Mouse (Mus musculus) lung, adult 2 months (tissue): Measurements from ENCODE around the gene Ferd3l. TPM values are rescaled to one million over a fixed set of nuclear protein-coding genes. Genes with fewer than 3 reads are reported as not detected.

Source experiments
- DNase-seq: peaks from one replicate; pipeline ENCODE4 v3.0.0; 2022
- H3K4me1 ChIP-seq: fragments of 200-500 bp; 2 replicates; pipeline ENCODE4 v1.6.1; 2011; ENCODE audit warnings: low read length; ENCODE audit not compliant: control insufficient read depth, insufficient read depth
- H3K4me3 ChIP-seq: fragments of 200-500 bp; replicated peaks from 2 replicates; pipeline ENCODE3; 2011; ENCODE audit warnings: low read depth, mild to moderate bottlenecking, control low read depth, low read length; ENCODE audit errors: extremely low read depth
- CTCF ChIP-seq: fragments of 200-500 bp; IDR thresholded peaks from 2 replicates; pipeline ENCODE4 v1.5.1; 2011; ENCODE audit warnings: mild to moderate bottlenecking, low read length, control low read depth; ENCODE audit not compliant: insufficient read depth
- POLR2A ChIP-seq: fragments of 200-500 bp; IDR thresholded peaks from 2 replicates; pipeline ENCODE4 v1.6.1; 2011; ENCODE audit warnings: low read depth, mild to moderate bottlenecking, control low read depth, low read length, borderline replicate concordance; ENCODE audit errors: extremely low read depth
- WGBS: fragments of 180-500 bp; shearing (Covaris S2); methylation state at CpG from one replicate; pipeline ENCODE4 v1.1.7; 2018; 5-methylcytosine and 5-hydroxymethylcytosine counted together
- polyA plus RNA-seq: library from polyadenylated mRNA; depleted of rRNA; stranded (reverse); fragments of >200 nt; gene quantifications from 2 replicates; pipeline ENCODE4 v1.2.3, GENCODE M21; 2012; rRNA removed

The Ferd3l gene
- polyA plus RNA-seq, 1 experiment = not detected

DNA sequence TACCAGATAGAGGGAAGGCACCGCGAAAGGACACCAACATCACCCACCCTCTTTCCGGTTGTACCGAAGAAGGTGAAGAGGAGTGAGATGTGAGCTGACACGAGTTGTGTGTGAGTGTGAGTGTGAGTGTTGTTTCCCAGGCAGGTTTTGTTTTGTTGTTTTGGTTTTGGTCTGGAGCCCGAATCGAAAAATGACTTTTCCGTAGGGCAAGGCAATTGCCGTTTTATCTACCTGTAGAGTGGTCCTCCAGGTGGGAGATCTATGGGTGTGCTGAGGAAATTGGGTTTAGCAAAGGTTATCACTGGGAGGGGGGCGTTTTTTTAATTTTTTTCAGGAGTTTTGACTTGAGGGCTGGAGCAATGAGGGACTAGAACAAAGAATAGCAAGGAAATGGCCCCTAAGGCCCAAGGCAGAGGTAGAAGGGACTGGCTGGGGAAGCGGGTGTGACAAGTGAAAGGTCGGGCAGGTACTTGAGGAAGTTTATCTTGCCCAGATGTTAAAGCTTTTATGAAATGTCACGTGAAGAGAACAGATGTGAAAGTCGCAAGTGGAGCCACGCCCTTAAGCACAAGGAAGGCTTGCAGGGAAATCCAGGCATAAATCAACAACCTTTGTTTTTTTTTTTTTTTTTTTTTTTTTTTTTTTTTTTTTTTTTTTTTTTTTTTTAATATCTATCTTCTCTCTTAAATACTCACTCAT lies 35.6 kb downstream of the Ferd3l start:
- TF ChIP-seq CTCF (no peak), POLR2A (no peak)
- 21% methylated on average over 15 of the region's 15 CpGs for WGBS
- no peak overlapping the region for H3K4me3 ChIP-seq
- H3K4me1 ChIP-seq = no peaks in the 10 kb centered on the region
- no peak for DNase-seq

DNA sequence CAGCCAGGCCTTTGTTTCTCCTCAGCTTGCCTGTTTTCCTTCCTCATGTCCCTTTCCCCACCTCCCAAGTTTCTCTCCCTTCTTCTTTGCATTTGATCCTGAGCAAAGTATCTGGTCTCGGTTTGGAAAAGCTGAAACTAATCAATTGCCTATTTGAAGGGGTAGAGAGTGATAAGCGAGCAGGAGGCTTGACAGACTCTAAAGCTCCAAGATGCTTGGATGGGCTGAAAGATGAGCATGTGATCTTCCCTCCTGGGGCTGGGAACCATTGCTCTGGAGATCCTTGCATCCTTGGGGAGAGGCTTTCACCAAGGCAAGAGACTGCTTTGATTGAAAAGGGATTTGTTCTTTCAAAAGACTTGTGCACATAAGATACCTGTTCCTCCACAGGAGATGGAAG lies 36.2 kb downstream of the Ferd3l start:
- WGBS = 36% methylated on average over 2 of the region's 2 CpGs
- TF ChIP-seq POLR2A = no peak
- no peak for TF ChIP-seq CTCF
- H3K4me3 ChIP-seq = no peak overlapping the region
- no peak for DNase-seq
- no peaks in the 10 kb centered on the region for H3K4me1 ChIP-seq

DNA sequence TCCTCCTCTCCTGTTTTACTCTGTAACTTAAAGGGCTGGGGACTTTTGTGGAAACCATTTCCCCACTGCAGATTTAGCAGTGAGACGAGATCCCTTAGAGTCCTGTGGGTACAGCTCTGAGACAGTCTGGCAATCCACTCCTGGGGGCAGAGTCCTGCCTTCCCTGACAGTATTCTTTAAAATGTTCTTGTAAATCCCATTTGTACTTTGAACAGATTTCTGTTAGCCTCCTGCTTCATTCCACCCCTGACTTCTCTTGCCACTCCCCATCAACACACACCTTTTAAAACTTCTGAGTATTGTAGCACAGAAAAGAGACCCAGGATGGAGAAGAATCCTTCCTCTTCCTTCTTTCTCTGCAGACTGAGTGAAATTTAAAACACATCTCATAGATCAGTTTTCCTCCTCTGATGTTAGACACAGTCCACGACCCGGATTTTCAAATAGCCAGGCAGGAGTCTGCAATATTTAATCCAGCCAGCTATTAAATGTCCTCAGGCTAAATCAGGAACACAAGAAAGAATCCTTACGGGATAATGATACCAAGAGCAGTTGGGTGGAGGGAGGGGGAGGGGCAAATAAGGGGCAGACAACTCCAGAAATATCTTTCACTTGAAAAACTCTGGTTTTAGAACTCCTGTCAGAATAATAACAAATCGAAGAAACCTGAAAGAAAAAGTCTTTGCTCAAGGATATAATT lies 37.6 kb downstream of the Ferd3l start:
- H3K4me1 ChIP-seq = no peaks in the 10 kb centered on the region
- no peak for TF ChIP-seq POLR2A
- WGBS = 19% methylated on average over 5 of the region's 5 CpGs

DNA sequence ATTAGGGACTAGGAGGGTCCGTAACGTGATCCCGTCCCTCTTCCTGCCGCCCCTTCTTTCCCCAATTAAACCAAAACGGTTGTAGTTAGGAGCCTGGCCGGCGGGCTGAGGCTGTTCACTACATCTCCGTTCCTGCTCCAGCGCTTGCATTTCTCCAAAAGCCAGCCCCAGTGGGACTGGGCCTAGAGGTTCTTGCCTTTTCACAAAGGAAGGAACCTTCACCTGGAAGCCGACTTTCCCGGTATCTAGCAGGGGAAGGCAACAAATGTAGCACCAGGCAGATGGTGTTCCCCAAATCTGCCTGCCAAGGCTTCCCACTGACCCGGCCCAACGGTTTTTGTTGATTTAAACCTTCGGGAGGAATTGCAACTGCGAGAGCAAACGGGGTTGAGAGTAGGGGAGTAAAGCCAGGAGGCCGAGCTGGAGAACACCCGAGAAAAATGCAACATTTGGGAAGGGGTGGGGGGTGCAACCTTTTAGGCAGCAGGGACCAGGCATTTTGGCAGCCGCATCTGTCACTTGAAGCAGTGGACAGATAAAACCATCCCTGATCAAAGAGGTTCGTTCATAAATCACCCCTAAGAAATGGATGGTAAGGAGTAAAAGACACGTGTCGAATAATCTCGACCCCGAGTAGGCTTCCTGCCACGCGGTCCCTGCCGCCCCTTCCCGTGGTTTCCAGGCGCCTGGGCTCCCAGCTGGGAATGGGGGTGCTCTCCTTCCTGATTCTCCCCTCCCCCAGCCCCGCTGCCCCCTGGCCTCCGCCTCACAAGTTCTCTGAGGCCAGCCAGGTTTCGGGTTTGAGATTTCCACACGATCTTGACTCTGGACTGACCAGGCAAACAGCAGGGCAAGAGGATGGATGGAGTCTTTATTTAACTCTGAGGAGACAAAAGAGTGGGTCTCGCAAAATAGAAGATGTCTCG lies 38.5 kb downstream of the Ferd3l start:
- TF ChIP-seq POLR2A (no peak), CTCF (no peak)
- 7% methylated on average over 35 of the region's 35 CpGs for WGBS
- Histone ChIP-seq H3K4me1 (no peaks in the 10 kb centered on the region), H3K4me3 (no peak overlapping the region)
- no peak for DNase-seq

More for the DNA sequence above, 37.6 kb downstream of the Ferd3l start:
- no peak for DNase-seq
- H3K4me3 ChIP-seq = no peak overlapping the region

DNA sequence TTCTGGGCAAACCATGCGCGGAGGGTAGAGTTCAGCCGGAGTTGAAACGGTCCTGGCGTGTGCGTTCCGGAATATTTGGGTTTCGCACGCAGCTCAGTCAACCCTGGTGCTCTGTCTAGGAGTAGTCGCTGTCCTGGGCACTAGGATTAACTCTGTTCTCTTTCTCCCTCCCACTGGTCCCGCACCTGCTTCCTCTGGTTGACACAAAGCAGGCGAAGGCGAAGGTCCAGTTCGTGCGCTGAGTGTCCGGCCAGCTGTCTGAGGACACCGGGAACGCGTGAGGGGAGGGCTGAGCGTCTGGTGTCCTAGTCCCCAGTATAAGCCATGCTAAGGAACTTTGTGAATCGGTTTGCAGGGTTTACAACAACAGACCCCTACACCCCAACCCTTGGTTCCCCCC lies 39.3 kb downstream of the Ferd3l start:
- WGBS = 5% methylated on average over 21 of the region's 21 CpGs

DNA sequence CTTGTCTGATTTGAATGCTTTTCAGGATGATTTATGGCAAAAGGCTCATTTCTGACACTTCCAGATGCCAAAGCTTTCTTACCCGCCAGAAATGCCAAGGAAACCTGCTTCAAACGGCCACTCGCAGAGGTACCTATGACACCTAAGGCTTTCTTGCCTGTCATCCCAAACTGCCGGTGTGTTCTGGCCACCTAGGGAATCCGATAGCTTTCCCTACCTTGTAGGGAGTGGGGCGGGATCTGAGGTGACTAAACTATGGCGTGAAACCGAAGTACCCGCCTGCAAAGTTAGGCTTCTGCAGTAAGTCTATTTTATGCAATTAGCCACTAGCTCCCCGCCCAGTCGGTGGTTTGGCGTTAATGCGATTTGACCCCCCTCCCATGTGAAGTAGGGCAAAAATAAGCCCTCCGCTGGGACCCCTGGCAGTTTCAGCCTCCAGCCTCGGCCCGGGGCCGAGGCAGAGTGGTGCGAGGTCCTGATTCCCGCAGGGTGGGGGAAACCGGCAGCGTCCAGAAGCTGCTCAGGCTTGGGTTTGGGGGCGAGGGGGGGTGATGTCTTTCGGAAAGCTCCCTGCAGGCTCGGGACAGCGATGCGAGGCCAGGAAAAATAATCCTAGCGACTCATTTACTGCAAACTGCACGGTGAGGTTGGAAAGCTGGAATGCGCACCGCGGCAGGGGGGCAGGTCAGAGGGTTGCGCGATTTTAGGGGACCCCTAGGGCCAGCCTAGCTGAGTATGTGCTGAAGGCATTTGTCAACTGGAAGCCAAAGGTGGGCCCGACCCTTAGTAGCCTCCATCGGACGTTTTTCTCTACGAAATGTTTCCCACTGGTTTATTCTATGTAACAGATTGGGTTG lies 40.0 kb downstream of the Ferd3l start:
- WGBS = 5% methylated on average over 37 of the region's 37 CpGs

More for the DNA sequence above, 39.3 kb downstream of the Ferd3l start:
- H3K4me3 ChIP-seq = no peak overlapping the region
- TF ChIP-seq CTCF (no peak), POLR2A (no peak)
- DNase-seq = no peak
- no peaks in the 10 kb centered on the region for H3K4me1 ChIP-seq

DNA sequence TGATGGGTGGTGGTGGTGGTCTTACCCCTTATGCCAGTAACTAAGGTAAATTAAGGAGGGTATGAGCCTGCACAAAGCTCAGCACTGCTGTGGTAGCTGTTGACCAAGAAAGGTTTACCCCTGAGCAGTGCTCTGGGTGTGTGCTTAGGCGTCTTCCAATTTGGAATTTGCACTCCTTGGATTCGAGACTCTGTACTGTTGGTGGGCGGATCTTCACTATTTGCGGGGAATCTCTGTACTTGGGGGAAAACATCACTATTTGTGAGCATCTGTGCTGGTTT lies 40.6 kb downstream of the Ferd3l start:
- WGBS = 18% methylated on average over 4 of the region's 4 CpGs
- no peak for TF ChIP-seq POLR2A
- no peak for TF ChIP-seq CTCF
- no peak for DNase-seq
- H3K4me1 ChIP-seq = no peaks in the 10 kb centered on the region
- no peak overlapping the region for H3K4me3 ChIP-seq

More for the DNA sequence above, 40.0 kb downstream of the Ferd3l start:
- TF ChIP-seq POLR2A = no peak
- no peak for TF ChIP-seq CTCF
- H3K4me1 ChIP-seq = no peaks in the 10 kb centered on the region
- H3K4me3 ChIP-seq = no peak overlapping the region
- DNase-seq = no peak

Other genes with a start within 250 kb of the Ferd3l start
- 1.4 and 2.3 TPM in 2 replicates for gene Twist1, start 29.2 kb downstream of the Ferd3l start, polyA plus RNA-seq